Mouse (Mus musculus) small intestine, adult 2 months (tissue): Measurements from ENCODE around the gene Flna.

Source experiments
- CTCF ChIP-seq: fragments of 200-500 bp; IDR thresholded peaks from 2 replicates; pipeline ENCODE4 v1.5.1; 2012; ENCODE audit warnings: low read depth, mild to moderate bottlenecking, control low read depth, inconsistent platforms, low read length, moderate library complexity, mixed read lengths; ENCODE audit not compliant: insufficient replicate concordance, insufficient read length; ENCODE audit errors: extremely low read depth
- POLR2A ChIP-seq: fragments of 200-500 bp; IDR thresholded peaks from 2 replicates; pipeline ENCODE4 v1.6.1; 2012; ENCODE audit warnings: low read depth, mild to moderate bottlenecking, control low read depth, inconsistent platforms, low read length, moderate library complexity

- no peak for TF ChIP-seq CTCF
- no peak for TF ChIP-seq POLR2A
Measured at GRCm38 (mm10) chrX:74233196-74233595, 16.4 kb downstream of the Flna start.
